Mouse (Mus musculus): ENCODE results near the gene Coro1c. TPM values are rescaled to one million over a fixed set of nuclear protein-coding genes. Genes with fewer than 3 reads are reported as not detected.

The Coro1c gene
- polyA plus RNA-seq, 1 experiment from 2014 or later, result 182 TPM

GRCm38 (mm10) chr5:113847636-113848035 is 60.9 kb downstream of the Coro1c start:
- H3K36me3 ChIP-seq, result peaks cover 72% of the 10 kb centered on the region
- ATAC-seq (ENCODE audit: low FRiP score, low read depth), result no peak
- H3K9me3 ChIP-seq, result no peaks in the 10 kb centered on the region

GRCm38 (mm10) chr5:113846656-113847055 is 61.9 kb downstream of the Coro1c start:
- H3K4me3 ChIP-seq, result no peak overlapping the region
- H3K27ac ChIP-seq (replicated peaks), result no peak overlapping the region
- no peak for ATAC-seq (ENCODE audit: low FRiP score, low read depth)
- H3K4me1 ChIP-seq (replicated peaks), result no peaks in the 10 kb centered on the region
- no peak overlapping the region for H3K4me2 ChIP-seq
- H3K27me3 ChIP-seq, result no peaks in the 10 kb centered on the region
- no peaks in the 10 kb centered on the region for H3K9me3 ChIP-seq
- no peak overlapping the region for H3K9ac ChIP-seq
- H3K36me3 ChIP-seq, result peaks cover 76% of the 10 kb centered on the region
- WGBS, result 92% methylated on average over 8 of the region's 8 CpGs

More at GRCm38 (mm10) chr5:113847636-113848035, 60.9 kb downstream of the Coro1c start:
- H3K9ac ChIP-seq, result no peak overlapping the region
- H3K27me3 ChIP-seq, result no peaks in the 10 kb centered on the region
- no peaks in the 10 kb centered on the region for H3K4me1 ChIP-seq (replicated peaks)
- no peak overlapping the region for H3K4me3 ChIP-seq
- H3K4me2 ChIP-seq, result no peak overlapping the region
- no peak overlapping the region for H3K27ac ChIP-seq (replicated peaks)
- 89% methylated on average over 9 of the region's 9 CpGs for WGBS

- no peaks in the 10 kb centered on the region for H3K9me3 ChIP-seq
- 86% methylated on average over 8 of the region's 8 CpGs for WGBS
- H3K36me3 ChIP-seq, result peaks cover 68% of the 10 kb centered on the region
- H3K27me3 ChIP-seq, result no peaks in the 10 kb centered on the region
- no peak for ATAC-seq (ENCODE audit: low FRiP score, low read depth)
- H3K9ac ChIP-seq, result no peak overlapping the region
- H3K4me1 ChIP-seq (replicated peaks), result no peaks in the 10 kb centered on the region
- no peak overlapping the region for H3K4me2 ChIP-seq
- H3K4me3 ChIP-seq, result no peak overlapping the region
- no peak overlapping the region for H3K27ac ChIP-seq (replicated peaks)
Observed at GRCm38 (mm10) chr5:113845627-113846026, 62.9 kb downstream of the Coro1c start.

GRCm38 (mm10) chr5:113844721-113845120 is 63.8 kb downstream of the Coro1c start:
- Histone ChIP-seq H3K27me3 (no peaks in the 10 kb centered on the region), H3K27ac (replicated peaks) (no peak overlapping the region), H3K36me3 (peaks cover 59% of the 10 kb centered on the region), H3K4me2 (no peak overlapping the region), H3K4me1 (replicated peaks) (no peaks in the 10 kb centered on the region), H3K4me3 (no peak overlapping the region), H3K9me3 (no peaks in the 10 kb centered on the region), H3K9ac (no peak overlapping the region)
- WGBS, result 73% methylated on average over 7 of the region's 7 CpGs
- ATAC-seq (ENCODE audit: low FRiP score, low read depth), result no peak

GRCm38 (mm10) chr5:113844106-113844505 is 64.5 kb downstream of the Coro1c start:
- no peak overlapping the region for H3K4me2 ChIP-seq
- no peak overlapping the region for H3K9ac ChIP-seq
- H3K27me3 ChIP-seq, result no peaks in the 10 kb centered on the region
- H3K9me3 ChIP-seq, result no peaks in the 10 kb centered on the region
- no peak overlapping the region for H3K4me3 ChIP-seq
- no peaks in the 10 kb centered on the region for H3K4me1 ChIP-seq (replicated peaks)
- WGBS, result 89% methylated on average over 15 of the region's 15 CpGs
- H3K36me3 ChIP-seq, result peaks cover 58% of the 10 kb centered on the region
- ATAC-seq (ENCODE audit: low FRiP score, low read depth), result no peak
- H3K27ac ChIP-seq (replicated peaks), result no peak overlapping the region

- WGBS, result 96% methylated on average over 9 of the region's 9 CpGs
- ATAC-seq (ENCODE audit: low FRiP score, low read depth), result no peak
- no peak overlapping the region for H3K27ac ChIP-seq (replicated peaks)
- peaks cover 52% of the 10 kb centered on the region for H3K36me3 ChIP-seq
- H3K4me3 ChIP-seq, result no peak overlapping the region
- H3K4me2 ChIP-seq, result no peak overlapping the region
- no peaks in the 10 kb centered on the region for H3K4me1 ChIP-seq (replicated peaks)
- no peaks in the 10 kb centered on the region for H3K27me3 ChIP-seq
- H3K9me3 ChIP-seq, result no peaks in the 10 kb centered on the region
- H3K9ac ChIP-seq, result no peak overlapping the region
Observed at GRCm38 (mm10) chr5:113842906-113843305, 65.7 kb downstream of the Coro1c start.

- Histone ChIP-seq H3K27ac (replicated peaks) (no peak overlapping the region), H3K4me3 (no peak overlapping the region), H3K27me3 (no peaks in the 10 kb centered on the region), H3K9me3 (no peaks in the 10 kb centered on the region), H3K4me1 (replicated peaks) (no peaks in the 10 kb centered on the region), H3K4me2 (no peak overlapping the region), H3K36me3 (peaks cover 46% of the 10 kb centered on the region), H3K9ac (no peak overlapping the region)
- ATAC-seq (ENCODE audit: low FRiP score, low read depth), result no peak
- WGBS, result 93% methylated on average over 9 of the region's 9 CpGs
Observed at GRCm38 (mm10) chr5:113842244-113842643, 66.3 kb downstream of the Coro1c start.

GRCm38 (mm10) chr5:113841243-113842225 is 67.0 kb downstream of the Coro1c start:
- Histone ChIP-seq H3K4me1 (replicated peaks) (no peaks in the 10 kb centered on the region), H3K9ac (no peak overlapping the region), H3K27me3 (no peaks in the 10 kb centered on the region), H3K4me3 (no peak overlapping the region), H3K4me2 (no peak overlapping the region), H3K36me3 (peaks cover 39% of the 10 kb centered on the region), H3K9me3 (no peaks in the 10 kb centered on the region), H3K27ac (replicated peaks) (no peak overlapping the region)
- 86% methylated on average over 23 of the region's 23 CpGs for WGBS
- ATAC-seq (ENCODE audit: low FRiP score, low read depth), result no peak

GRCm38 (mm10) chr5:113840443-113840842 is 68.1 kb downstream of the Coro1c start:
- ATAC-seq (ENCODE audit: low FRiP score, low read depth), result no peak
- 89% methylated on average over 4 of the region's 4 CpGs for WGBS
- H3K4me2 ChIP-seq, result no peak overlapping the region
- no peaks in the 10 kb centered on the region for H3K4me1 ChIP-seq (replicated peaks)
- H3K36me3 ChIP-seq, result peaks cover 28% of the 10 kb centered on the region
- H3K27me3 ChIP-seq, result no peaks in the 10 kb centered on the region
- H3K4me3 ChIP-seq, result no peak overlapping the region
- H3K9me3 ChIP-seq, result no peaks in the 10 kb centered on the region
- no peak overlapping the region for H3K27ac ChIP-seq (replicated peaks)
- no peak overlapping the region for H3K9ac ChIP-seq

GRCm38 (mm10) chr5:113836961-113837360 is 71.6 kb downstream of the Coro1c start:
- Histone ChIP-seq H3K27me3 (no peaks in the 10 kb centered on the region), H3K4me2 (no peak overlapping the region), H3K4me1 (replicated peaks) (no peaks in the 10 kb centered on the region), H3K4me3 (no peak overlapping the region), H3K9ac (no peak overlapping the region), H3K36me3 (no peaks in the 10 kb centered on the region), H3K27ac (replicated peaks) (no peak overlapping the region), H3K9me3 (no peaks in the 10 kb centered on the region)
- WGBS, result 89% methylated on average over 10 of the region's 10 CpGs
- ATAC-seq (ENCODE audit: low FRiP score, low read depth), result no peak

GRCm38 (mm10) chr5:113833316-113833947 is 75.1 kb downstream of the Coro1c start:
- Histone ChIP-seq H3K36me3 (no peaks in the 10 kb centered on the region), H3K4me1 (replicated peaks) (no peaks in the 10 kb centered on the region), H3K4me3 (no peak overlapping the region), H3K4me2 (no peak overlapping the region), H3K27me3 (no peaks in the 10 kb centered on the region), H3K27ac (replicated peaks) (no peak overlapping the region), H3K9me3 (no peaks in the 10 kb centered on the region), H3K9ac (no peak overlapping the region)
- ATAC-seq (ENCODE audit: low FRiP score, low read depth), result no peak
- WGBS, result 74% methylated on average over 16 of the region's 16 CpGs

- 39% methylated on average over 8 of the region's 8 CpGs for whole genome bisulfite sequencing
- no peaks in the 10 kb centered on the region for H3K36me3 ChIP-seq
- no peaks in the 10 kb centered on the region for H3K4me1 ChIP-seq (replicated peaks)
- no peaks in the 10 kb centered on the region for H3K27me3 ChIP-seq
- no peak within 1 kb of the TSS for H3K27ac ChIP-seq (replicated peaks)
- H3K4me3 ChIP-seq, result no peak within 1 kb of the TSS
- no peak within 1 kb of the TSS for H3K4me2 ChIP-seq
- ATAC-seq (ENCODE audit: low FRiP score, low read depth), result no peak
- H3K9ac ChIP-seq, result no peak within 1 kb of the TSS
- H3K9me3 ChIP-seq, result no peaks in the 10 kb centered on the region
Observed at GRCm38 (mm10) chr5:113832490-113832901, 76.1 kb downstream of the Coro1c start, which contains the start of gene Selplg. Gene Selplg, minus strand, starts transcription at chr5:113832644.
